Mouse (Mus musculus) hindbrain, embryonic 14.5 days (tissue): ENCODE results near the gene Rdh14. TPM values are rescaled to one million over a fixed set of nuclear protein-coding genes. Genes with fewer than 3 reads are reported as not detected.

ENCODE experiments used
- ATAC-seq: fragments of 200-750 bp; cut with Nextera tagmentation; 2 replicates; pipeline ENCODE4 v1.8.0; 2017; ENCODE audit warnings: moderate number of reproducible peaks, mild to moderate bottlenecking, moderate TSS enrichment, moderate library complexity; ENCODE audit not compliant: low FRiP score
- DNase-seq: peaks from one replicate; pipeline ENCODE4 v3.0.0-alpha.2; 2015; ENCODE audit warnings: low spot score
- H3K27ac ChIP-seq: fragments of 300-500 bp; sonication (generic); 2 replicates; pipeline ENCODE4 v1.5.1; 2014; ENCODE audit warnings: mild to moderate bottlenecking, moderate library complexity
- H3K27me3 ChIP-seq: fragments of 300-500 bp; sonication (generic); 2 replicates; pipeline ENCODE4 v1.6.1; 2014; ENCODE audit warnings: mild to moderate bottlenecking, low read length, mixed read lengths; ENCODE audit not compliant: control insufficient read depth, insufficient read depth
- H3K36me3 ChIP-seq: fragments of 300-500 bp; sonication (generic); replicated peaks from 2 replicates; pipeline ENCODE4 v1.6.1; 2014; ENCODE audit not compliant: control insufficient read depth, insufficient read depth
- H3K4me1 ChIP-seq: fragments of 300-500 bp; sonication (generic); replicated peaks from 2 replicates; pipeline ENCODE4 v1.6.1; 2014; ENCODE audit warnings: antibody characterized with exemption, low read length, mixed read lengths; ENCODE audit not compliant: control insufficient read depth, insufficient read depth
- H3K4me2 ChIP-seq: fragments of 300-500 bp; sonication (generic); replicated peaks from 2 replicates; pipeline ENCODE4 v1.6.1; 2014; ENCODE audit warnings: mild to moderate bottlenecking, moderate library complexity
- H3K4me3 ChIP-seq: fragments of 300-500 bp; sonication (generic); replicated peaks from 2 replicates; pipeline ENCODE4 v1.5.1; 2014; ENCODE audit warnings: mild to moderate bottlenecking, low read length
- H3K9ac ChIP-seq: fragments of 300-500 bp; sonication (generic); 2 replicates; pipeline ENCODE4 v1.6.1; 2014
- H3K9me3 ChIP-seq: fragments of 300-500 bp; sonication (generic); 2 replicates; pipeline ENCODE4 v1.6.1; 2016; ENCODE audit warnings: low read length; ENCODE audit not compliant: control insufficient read depth
- WGBS: fragments of 180-500 bp; shearing (Covaris S2); extraction: QIAGEN DNeasy Blood & Tissue Kit; methylation state at CpG from one replicate; pipeline ENCODE4 v1.1.7; 2014; 5-methylcytosine and 5-hydroxymethylcytosine counted together
- polyA plus RNA-seq: library from polyadenylated mRNA; unstranded; fragments of >200 nt; fragmentation: Nextera tagmentation; extraction: Ambion mirVana; gene quantifications from 2 replicates; pipeline ENCODE4 v1.2.1, GENCODE M21; 2014

Gene Rdh14
- polyA plus RNA-seq, 1 experiment from 2014 or later, result 43.5 TPM

DNA sequence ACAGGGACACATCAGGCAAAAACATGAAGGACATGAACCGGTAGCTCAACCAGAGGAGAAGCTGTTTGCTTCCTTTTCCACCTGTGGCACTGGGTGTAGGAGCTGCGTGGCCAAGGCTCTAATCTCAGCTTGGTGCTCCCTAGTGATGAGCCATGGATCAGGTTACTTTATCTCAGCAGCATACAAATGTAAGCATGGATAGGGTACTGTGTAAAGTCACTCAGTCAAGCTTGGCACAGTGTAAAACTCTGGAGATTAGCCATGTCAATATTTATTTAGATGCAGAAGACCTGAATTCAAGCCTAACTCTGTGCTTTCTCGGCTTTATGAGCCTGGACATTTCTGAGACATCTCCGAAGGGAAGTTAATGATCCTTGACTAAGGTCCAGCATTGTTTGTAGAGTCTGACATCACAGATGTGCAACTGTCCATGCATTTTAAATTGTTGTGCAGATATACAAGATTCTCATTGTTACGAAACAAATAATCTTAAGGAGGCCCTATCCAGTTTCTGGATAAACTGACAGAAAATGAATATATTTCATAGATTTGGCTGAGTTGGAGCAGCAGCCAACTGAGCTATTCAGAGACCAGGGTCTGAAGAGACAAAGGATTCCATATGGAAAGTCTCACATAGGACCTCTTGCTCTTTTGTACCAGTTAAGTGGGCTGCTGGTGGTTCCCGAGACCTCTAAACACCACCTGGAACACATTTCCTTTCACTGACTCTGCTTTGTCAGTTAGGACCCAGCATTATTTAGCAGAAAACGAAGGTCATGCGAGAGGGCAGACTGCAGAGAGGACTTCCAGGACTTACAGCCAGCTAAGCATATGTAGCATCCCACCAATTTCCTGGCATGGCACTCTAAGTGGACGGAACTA, 35.7 kb downstream of the Rdh14 start:
- no peak overlapping the region for H3K27ac ChIP-seq
- no peak overlapping the region for H3K9ac ChIP-seq
- no peaks in the 10 kb centered on the region for H3K9me3 ChIP-seq
- no peaks in the 10 kb centered on the region for H3K36me3 ChIP-seq
- no peaks in the 10 kb centered on the region for H3K4me1 ChIP-seq
- H3K4me2 ChIP-seq, result no peak overlapping the region
- WGBS, result 43% methylated on average over 9 of the region's 9 CpGs
- no peaks in the 10 kb centered on the region for H3K27me3 ChIP-seq
- ATAC-seq, result no peak
- no peak for DNase-seq
- H3K4me3 ChIP-seq, result no peak overlapping the region

DNA sequence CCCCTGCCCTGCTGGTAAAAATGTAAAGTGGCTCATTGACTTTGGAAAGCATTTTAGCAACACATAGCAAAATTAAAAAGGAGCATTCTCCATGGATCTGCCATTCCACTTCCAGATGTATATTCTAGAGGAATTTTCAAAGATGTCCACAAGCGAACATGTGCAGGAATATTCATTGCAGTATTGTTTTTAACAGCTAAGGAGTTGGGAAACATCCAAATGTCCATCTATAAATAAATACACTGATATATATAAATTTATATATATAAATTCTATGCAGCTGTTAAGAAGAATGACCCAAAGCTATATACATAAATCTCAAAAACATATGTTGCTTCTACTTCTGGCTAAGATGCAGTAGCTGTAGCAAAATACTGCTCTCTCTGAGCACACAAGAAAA, 40.4 kb downstream of the Rdh14 start:
- Histone ChIP-seq H3K36me3 (no peaks in the 10 kb centered on the region), H3K27me3 (no peaks in the 10 kb centered on the region), H3K27ac (no peak overlapping the region), H3K4me2 (no peak overlapping the region), H3K9me3 (no peaks in the 10 kb centered on the region), H3K4me1 (no peaks in the 10 kb centered on the region), H3K9ac (no peak overlapping the region), H3K4me3 (no peak overlapping the region)
- ATAC-seq, result no peak
- no peak for DNase-seq
- WGBS, result 96% methylated on average over 1 of the region's 1 CpGs

DNA sequence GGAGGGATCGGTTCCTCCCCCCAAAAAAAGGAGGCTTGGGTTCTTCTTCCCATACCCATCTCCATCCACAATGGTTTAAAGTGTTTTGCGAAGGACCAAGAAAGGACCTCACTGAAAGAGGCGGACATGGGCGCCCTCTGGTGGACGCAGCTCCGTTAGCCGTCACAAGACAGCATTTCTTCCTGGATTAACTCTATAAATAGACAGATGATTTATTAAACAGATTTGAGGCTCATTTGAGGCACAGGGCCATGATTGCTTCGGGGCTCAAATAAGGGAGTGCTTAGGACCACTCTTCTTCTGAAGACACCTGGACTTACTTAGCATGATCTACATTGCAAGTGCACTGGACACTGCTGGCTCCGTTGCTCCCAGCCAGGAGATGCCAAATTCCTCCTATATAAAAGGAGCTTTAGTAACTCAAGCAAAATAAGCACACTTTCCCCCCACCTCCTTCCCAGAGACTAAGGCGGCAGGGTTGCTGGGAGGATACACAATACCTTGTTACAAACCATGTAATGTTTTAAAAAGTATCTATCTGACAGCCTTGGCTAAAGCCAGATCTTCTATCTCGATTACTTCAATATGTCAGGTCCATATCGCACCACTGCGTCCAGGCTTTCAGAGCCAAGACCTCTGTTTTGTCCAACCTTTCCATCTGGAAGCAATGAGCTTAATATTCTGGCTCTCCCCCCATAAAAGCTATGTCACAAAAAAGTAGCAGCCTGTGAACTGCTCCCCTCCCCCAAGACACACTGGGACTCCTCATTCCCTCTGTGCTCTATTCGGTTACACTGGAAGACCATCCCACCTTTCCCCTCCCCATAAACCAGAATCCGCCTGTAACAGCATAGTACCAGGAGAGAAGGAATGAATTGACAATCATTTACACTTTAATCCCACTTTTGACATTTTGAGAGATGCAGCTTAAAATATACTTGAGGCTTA, 47.8 kb downstream of the Rdh14 start:
- WGBS, result 34% methylated on average over 15 of the region's 15 CpGs
- H3K27ac ChIP-seq, result no peak overlapping the region
- H3K36me3 ChIP-seq, result no peaks in the 10 kb centered on the region
- H3K9me3 ChIP-seq, result no peaks in the 10 kb centered on the region
- ATAC-seq (peak; percentile 76; the same call in 1 of the 2 replicates), DNase-seq (peak; percentile 92)
- H3K9ac ChIP-seq, result no peak overlapping the region
- H3K4me2 ChIP-seq, result no peak overlapping the region
- no peaks in the 10 kb centered on the region for H3K4me1 ChIP-seq
- H3K27me3 ChIP-seq, result 0 out of 2 replicates have a peak, but pooled peaks cover 7% of the 10 kb centered on the region
- no peak overlapping the region for H3K4me3 ChIP-seq

DNA sequence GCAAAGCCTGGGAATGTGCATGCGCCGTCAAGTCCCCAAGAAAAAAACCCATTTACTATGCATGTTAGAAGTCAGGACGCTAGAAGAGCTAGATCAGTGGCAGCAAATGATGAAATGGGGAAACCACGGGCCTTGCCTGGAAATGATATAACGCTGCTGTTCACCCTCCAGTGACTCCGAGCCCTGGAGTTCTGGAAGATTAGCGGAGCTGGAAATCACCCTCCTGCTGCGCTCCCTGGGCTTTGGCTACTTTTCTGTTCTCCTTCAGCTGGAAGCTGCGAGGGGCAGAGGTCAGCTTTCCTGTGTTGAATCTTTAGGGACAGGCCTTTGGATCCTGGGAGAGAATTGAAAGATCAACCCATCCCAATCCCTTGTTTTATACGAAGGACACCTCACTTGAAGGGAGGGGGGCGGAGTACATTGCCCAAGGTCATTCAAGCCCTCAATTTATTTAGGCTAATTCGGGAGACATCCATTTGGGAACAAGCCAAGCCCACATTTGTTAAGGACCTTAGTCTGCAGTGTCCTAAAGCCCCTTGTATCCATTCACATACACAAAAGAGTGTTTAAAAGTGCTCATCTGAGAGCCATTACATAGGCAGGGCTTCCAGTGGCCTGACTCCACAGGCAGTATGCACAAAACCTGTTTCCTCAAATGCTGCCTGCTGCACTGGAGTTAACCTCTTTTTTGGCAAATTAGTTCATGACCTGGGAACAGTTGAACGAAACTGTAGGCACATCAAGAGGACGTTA, 49.1 kb downstream of the Rdh14 start:
- Histone ChIP-seq H3K9me3 (no peaks in the 10 kb centered on the region), H3K9ac (no peak overlapping the region), H3K4me3 (no peak overlapping the region), H3K4me2 (no peak overlapping the region), H3K27ac (no peak overlapping the region), H3K36me3 (no peaks in the 10 kb centered on the region), H3K27me3 (0 out of 2 replicates have a peak, but pooled peaks cover 7% of the 10 kb centered on the region), H3K4me1 (no peaks in the 10 kb centered on the region)
- ATAC-seq (no peak), DNase-seq (no peak)
- WGBS, result 20% methylated on average over 14 of the region's 14 CpGs

Other genes with a start within 250 kb of the Rdh14 start
- 0.16 TPM in 1 of 2 replicates, not detected in the other for gene Nt5c1b, start 20.8 kb upstream of the Rdh14 start, polyA plus RNA-seq